Mouse (Mus musculus): ENCODE measurements around the gene Sult2b1. TPM values are rescaled to one million over a fixed set of nuclear protein-coding genes. Genes with fewer than 3 reads are reported as not detected.

Sult2b1 gene
- polyA plus RNA-seq, 1 experiment, result 28.3 TPM

Other genes starting within 250 kb of the Sult2b1 start
- gene Hsd17b14, start 229.8 kb downstream of the Sult2b1 start, polyA plus RNA-seq (2012; rRNA removed), result 7.6 and 14.6 TPM in 2 replicates
- 101 and 114 TPM in 2 replicates for gene Bcat2, start 214.5 kb downstream of the Sult2b1 start, polyA plus RNA-seq (2012; rRNA removed)
- gene Fgf21, start 169.2 kb downstream of the Sult2b1 start, polyA plus RNA-seq (2012; rRNA removed), result 0.09 TPM in 1 of 2 replicates, not detected in the other
- 0.60 and 1.6 TPM in 2 replicates for gene Fut1, start 167.4 kb downstream of the Sult2b1 start, polyA plus RNA-seq (2012; rRNA removed)
- 0.11 and 0.29 TPM in 2 replicates for gene Izumo1, start 162.9 kb downstream of the Sult2b1 start, polyA plus RNA-seq (2012; rRNA removed)
- gene Rasip1, start 157.2 kb downstream of the Sult2b1 start, polyA plus RNA-seq (2012; rRNA removed), result 8.6 and 10.0 TPM in 2 replicates
- 2.1 and 3.5 TPM in 2 replicates for gene Mamstr, start 144.7 kb downstream of the Sult2b1 start, polyA plus RNA-seq (2012; rRNA removed)
- 40.4 and 57.4 TPM in 2 replicates for gene Fut2, start 118.3 kb downstream of the Sult2b1 start, polyA plus RNA-seq (2012; rRNA removed)
- 0.94 and 3.5 TPM in 2 replicates for gene Ntn5, start 100.6 kb downstream of the Sult2b1 start, polyA plus RNA-seq (2012; rRNA removed)
- 0.08 and 0.23 TPM in 2 replicates for gene Sec1, start 90.3 kb downstream of the Sult2b1 start, polyA plus RNA-seq (2012; rRNA removed)
- gene Car11, start 84.8 kb downstream of the Sult2b1 start, polyA plus RNA-seq (2012; rRNA removed), result 7.3 and 11.6 TPM in 2 replicates
- gene Dbp, start 79.6 kb downstream of the Sult2b1 start, polyA plus RNA-seq (2012; rRNA removed), result 8.9 and 12.6 TPM in 2 replicates
- gene Rpl18, start 69.2 kb downstream of the Sult2b1 start, polyA plus RNA-seq (2012; rRNA removed), result 950 and 1,663 TPM in 2 replicates
- 62.1 and 73.9 TPM in 2 replicates for gene Sphk2, start 66.7 kb downstream of the Sult2b1 start, polyA plus RNA-seq (2012; rRNA removed)
- gene Fam83e, start 63.5 kb downstream of the Sult2b1 start, polyA plus RNA-seq (2012; rRNA removed), result 134 and 147 TPM in 2 replicates
- gene Spaca4, start 58.9 kb downstream of the Sult2b1 start, polyA plus RNA-seq (2012; rRNA removed), result not detected in 2 replicates
- gene Lmtk3, start 931 bp downstream of the Sult2b1 start, polyA plus RNA-seq (2012; rRNA removed), result 1.4 and 2.2 TPM in 2 replicates
- gene Cyth2, start 29.9 kb upstream of the Sult2b1 start, polyA plus RNA-seq (2012; rRNA removed), result 35.8 and 65.2 TPM in 2 replicates
- gene Kcnj14, start 40.1 kb upstream of the Sult2b1 start, polyA plus RNA-seq (2012; rRNA removed), result 0.02 and 0.05 TPM in 2 replicates
- gene Grwd1, start 46.3 kb upstream of the Sult2b1 start, polyA plus RNA-seq (2012; rRNA removed), result 7.6 TPM in 2 replicates
- 141 and 144 TPM in 2 replicates for gene Kdelr1, start 88.1 kb upstream of the Sult2b1 start, polyA plus RNA-seq (2012; rRNA removed)
- gene Grin2d, start 93.7 kb upstream of the Sult2b1 start, polyA plus RNA-seq (2012; rRNA removed), result 2.1 and 3.5 TPM in 2 replicates
- gene Syngr4, start 112.0 kb upstream of the Sult2b1 start, polyA plus RNA-seq (2012; rRNA removed), result 0.11 and 0.23 TPM in 2 replicates
- gene Tmem143, start 112.3 kb upstream of the Sult2b1 start, polyA plus RNA-seq (2012; rRNA removed), result 21.2 and 21.7 TPM in 2 replicates
- gene Emp3, start 136.7 kb upstream of the Sult2b1 start, polyA plus RNA-seq (2012; rRNA removed), result 123 and 138 TPM in 2 replicates
- gene Ccdc114, start 139.4 kb upstream of the Sult2b1 start, polyA plus RNA-seq (2012; rRNA removed), result 0.82 and 1.2 TPM in 2 replicates
- 0.22 and 0.79 TPM in 2 replicates for gene Abcc6, start 245.6 kb upstream of the Sult2b1 start, polyA plus RNA-seq (2012; rRNA removed)
- gene Nomo1, start 249.0 kb upstream of the Sult2b1 start, polyA plus RNA-seq (2012; rRNA removed), result 8.3 and 12.3 TPM in 2 replicates